Mouse (Mus musculus): ENCODE data around the gene Onecut3.

DNA sequence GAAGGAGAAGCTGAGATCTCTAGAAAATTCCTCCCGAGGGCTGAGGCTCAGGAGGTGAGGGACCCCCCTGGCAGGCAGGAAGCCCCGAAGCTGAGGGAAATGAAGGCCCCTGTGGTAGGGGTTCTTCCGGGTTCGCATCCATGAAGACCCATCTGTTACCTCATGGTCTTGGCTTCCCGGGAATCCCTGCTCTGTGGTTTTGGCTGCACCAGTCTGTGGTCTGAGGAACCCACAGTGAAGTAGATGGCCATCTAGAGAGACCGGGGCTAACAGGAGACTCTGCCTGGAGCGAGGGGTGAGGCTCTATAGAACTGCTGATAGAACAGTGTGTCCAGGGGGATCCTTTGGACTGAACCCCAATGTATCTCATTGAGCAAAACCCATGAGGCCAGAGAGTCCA is 33.3 kb upstream of the Onecut3 start:
- TF ChIP-seq CTCF (IDR thresholded peaks at IDR 0.05; ENCODE audit: borderline replicate concordance, insufficient read depth, low read depth, low read length), result no peak
- no peak for TF ChIP-seq POLR2A (IDR thresholded peaks at IDR 0.05; ENCODE audit: borderline replicate concordance, insufficient read depth, low read length)
